Mouse (Mus musculus) mesoderm, embryonic 11.5 days (tissue): ENCODE measurements around the gene Ino80d.

ENCODE experiments used
- DNase-seq: peaks from one replicate; pipeline ENCODE4 v3.0.0-alpha.2; 2012; ENCODE audit warnings: low read depth, low spot score

The Ino80d gene

DNA sequence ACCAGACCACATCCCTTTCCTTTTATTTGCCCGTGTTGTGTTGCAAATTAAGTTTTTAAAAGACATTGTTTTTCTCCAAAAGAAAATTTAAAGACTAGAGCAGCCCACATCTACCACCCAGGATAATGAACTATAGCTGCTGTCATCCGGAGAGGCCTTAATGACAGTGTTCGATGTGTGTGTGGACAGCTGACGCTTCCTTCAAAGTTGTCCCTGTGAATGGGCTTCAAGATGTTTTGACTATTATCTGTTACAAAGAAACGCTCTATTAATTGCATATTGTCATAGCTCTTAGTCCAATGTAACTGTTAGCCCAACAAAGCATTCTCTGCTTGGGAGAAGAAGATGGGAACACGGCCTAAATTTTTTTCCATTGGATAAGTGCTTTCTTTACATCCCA lies 200.0 kb downstream of the Ino80d start:
- DNase-seq = no peak

DNA sequence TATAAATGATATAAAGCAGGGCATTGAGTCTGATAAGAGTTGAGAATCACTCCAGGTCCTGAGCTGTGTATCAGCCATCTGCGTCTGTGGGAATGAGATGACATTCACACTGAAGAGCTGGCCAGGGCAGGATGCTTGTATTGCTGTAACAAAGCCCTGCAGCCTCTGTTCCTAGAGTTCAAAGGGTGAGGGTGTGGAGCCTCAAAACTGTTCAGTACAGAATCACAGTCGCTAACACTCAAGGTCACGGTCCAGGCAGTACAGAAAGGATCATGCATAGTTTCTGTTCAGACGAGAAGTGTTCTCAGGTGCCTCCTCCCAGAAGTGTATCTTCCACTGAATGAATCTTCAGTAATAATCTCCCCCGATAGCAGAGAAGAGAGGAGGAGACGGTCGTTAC lies 203.0 kb downstream of the Ino80d start:
- DNase-seq = no peak

DNA sequence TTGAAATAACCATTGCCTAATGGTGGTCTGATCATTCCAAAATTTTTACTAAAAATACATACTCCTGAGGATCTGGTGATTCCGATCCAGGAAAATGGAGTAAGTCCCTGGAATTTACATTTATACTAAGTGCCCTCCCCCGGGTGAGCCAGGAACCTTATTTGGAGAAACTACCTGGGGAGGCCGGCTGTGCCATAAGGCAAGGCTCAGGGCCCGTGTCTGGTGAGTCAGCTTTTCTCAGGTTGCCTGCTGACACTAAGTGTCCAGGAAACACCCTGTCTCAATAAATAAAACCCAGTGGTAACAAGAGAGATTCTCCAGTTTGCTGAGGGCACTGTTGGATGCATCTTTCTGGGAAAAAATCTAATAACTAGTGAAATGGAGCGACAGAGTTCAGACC lies 205.3 kb downstream of the Ino80d start:
- DNase-seq = no peak

DNA sequence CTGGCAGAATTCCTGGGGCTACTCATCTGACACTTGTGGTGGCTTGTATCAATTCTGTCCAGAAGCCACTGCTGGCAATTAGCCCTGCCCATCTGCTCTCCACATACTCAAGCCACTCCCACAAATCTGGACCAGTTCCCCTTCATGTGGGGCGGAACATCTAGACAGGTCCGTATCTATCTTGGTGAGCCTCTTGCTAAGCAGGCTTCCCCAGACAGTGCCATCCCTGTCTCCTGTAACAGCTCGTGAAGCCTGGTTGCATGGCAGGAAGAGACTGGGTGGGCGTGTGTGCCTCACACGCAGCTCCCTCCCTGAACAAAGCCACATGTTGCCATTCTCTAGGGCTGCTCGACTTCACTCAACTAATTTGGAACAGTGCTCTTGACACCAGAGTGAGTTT lies 206.0 kb downstream of the Ino80d start:
- no peak for DNase-seq
